Mouse (Mus musculus) myocyte (in vitro differentiated cells): ENCODE results near the gene Spink2.

Source experiments
- CEBPB ChIP-seq: IDR thresholded peaks from 2 replicates; pipeline ENCODE4 v1.6.1; 2011; ENCODE audit warnings: mild to moderate bottlenecking, moderate library complexity; ENCODE audit not compliant: poor library complexity, insufficient read depth, severe bottlenecking
- E2F4 ChIP-seq: IDR thresholded peaks from one replicate; pipeline ENCODE4 v1.6.1; 2011; ENCODE audit warnings: mild to moderate bottlenecking, control low read depth, moderate library complexity; ENCODE audit not compliant: insufficient read depth
- MAX ChIP-seq: IDR thresholded peaks from one replicate; pipeline ENCODE4 v1.6.1; 2011; ENCODE audit warnings: low read depth, mild to moderate bottlenecking, control low read depth
- MYOD1 ChIP-seq, 3 experiments: IDR thresholded peaks; one replicate each; pipeline ENCODE4 v1.6.1; 2011; ENCODE audit warnings: control low read depth in 2 of 3, low read depth in 2 of 3, mild to moderate bottlenecking in 2 of 3, moderate library complexity in 1 of 3; ENCODE audit not compliant: insufficient read length in 2 of 3, control insufficient read depth in 1 of 3
- MYOG ChIP-seq, 3 experiments: IDR thresholded peaks; one replicate each; pipeline ENCODE4 v1.6.1; 2011; ENCODE audit warnings: control low read depth in 2 of 3, low read depth in 2 of 3, mild to moderate bottlenecking in 2 of 3; ENCODE audit not compliant: insufficient read length in 2 of 3, control insufficient read depth in 1 of 3, insufficient read depth in 1 of 3
- POLR2A ChIP-seq: IDR thresholded peaks from one replicate; pipeline ENCODE4 v1.6.1; 2011; ENCODE audit warnings: low read depth, mild to moderate bottlenecking, control low read depth, moderate library complexity; ENCODE audit not compliant: insufficient read length
- POLR2AphosphoS2 ChIP-seq: IDR thresholded peaks from one replicate; pipeline ENCODE4 v1.6.1; 2011; ENCODE audit warnings: low read depth, control low read depth; ENCODE audit not compliant: insufficient read length
- REST ChIP-seq: IDR thresholded peaks from one replicate; pipeline ENCODE4 v1.6.1; 2011; ENCODE audit warnings: mild to moderate bottlenecking, control low read depth, moderate library complexity; ENCODE audit not compliant: insufficient read depth, insufficient read length
- SRF ChIP-seq: IDR thresholded peaks from one replicate; pipeline ENCODE4 v1.6.1; 2011; ENCODE audit warnings: low read depth; ENCODE audit not compliant: control insufficient read depth, insufficient read length
- TCF12 ChIP-seq: IDR thresholded peaks from one replicate; pipeline ENCODE4 v1.6.1; 2011; ENCODE audit warnings: mild to moderate bottlenecking, control low read depth; ENCODE audit not compliant: poor library complexity, insufficient read depth, severe bottlenecking
- TCF3 ChIP-seq: IDR thresholded peaks from one replicate; pipeline ENCODE4 v1.6.1; 2011; ENCODE audit warnings: low read depth, control low read depth; ENCODE audit not compliant: insufficient read length
- USF1 ChIP-seq: IDR thresholded peaks from one replicate; pipeline ENCODE4 v1.6.1; 2011; ENCODE audit warnings: low read depth, mild to moderate bottlenecking, control low read depth, moderate library complexity

DNA sequence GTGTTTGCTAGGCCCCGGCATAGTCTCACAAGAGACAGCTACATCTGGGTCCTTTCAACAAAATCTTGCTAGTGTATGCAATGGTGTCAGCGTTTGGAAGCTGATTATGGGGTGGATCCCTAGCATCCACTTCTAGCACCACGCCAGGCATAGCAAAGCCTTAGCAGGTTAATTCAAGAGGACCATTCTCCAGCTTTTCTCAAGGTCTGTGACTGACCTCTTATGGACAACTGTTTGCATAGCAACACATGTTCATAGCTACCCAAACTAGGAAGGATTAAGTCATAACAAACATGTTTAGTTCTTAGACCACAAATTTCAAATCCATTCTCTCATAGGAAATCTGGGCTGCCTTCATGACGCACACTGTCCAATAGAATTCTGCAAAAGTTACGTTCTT, 40.7 kb downstream of the Spink2 start:
- no peak for TF ChIP-seq POLR2A
- no peak for TF ChIP-seq E2F4
- no peak for TF ChIP-seq MAX
- no peak for TF ChIP-seq USF1
- TF ChIP-seq MYOG (IDR thresholded peaks at IDR 0.05; ENCODE audit: control insufficient read depth in 1 of 3, insufficient read depth in 1 of 3, insufficient read length in 2 of 3, low read depth in 2 of 3), result no peak
- no peak for TF ChIP-seq CEBPB
- no peak for TF ChIP-seq MYOD1 (IDR thresholded peaks at IDR 0.05; ENCODE audit: control insufficient read depth in 1 of 3, insufficient read length in 2 of 3, low read depth in 2 of 3)
- no peak for TF ChIP-seq POLR2AphosphoS2
- no peak for TF ChIP-seq TCF12
- no peak for TF ChIP-seq SRF
- TF ChIP-seq REST, result no peak
- no peak for TF ChIP-seq TCF3
